Mouse (Mus musculus) monocyte, adult 2 months (primary cell): ENCODE data around the gene Btbd6.
A peak's percentile ranks its signal among the peaks of the same experiment; 100 is the strongest.

Source experiments
- DNase-seq, 2 experiments: peaks; one replicate each; pipeline ENCODE4 v3.0.0; 2022; ENCODE audit warnings: low spot score in 2 of 2, low read depth in 1 of 2

The Btbd6 gene

GRCm38 (mm10) chr12:112952926-112953565 lies 23.2 kb upstream of the Btbd6 start:
- no peak for DNase-seq

GRCm38 (mm10) chr12:112955800-112956199 lies 20.5 kb upstream of the Btbd6 start:
- peak; percentile 36 to 67 for DNase-seq

- DNase-seq, result no peak
Measured at GRCm38 (mm10) chr12:112958303-112958702, 18.0 kb upstream of the Btbd6 start.

GRCm38 (mm10) chr12:112959421-112959820 lies 16.9 kb upstream of the Btbd6 start:
- DNase-seq, result no peak

- DNase-seq, result no peak
Measured at GRCm38 (mm10) chr12:112961428-112961827, 14.9 kb upstream of the Btbd6 start.

DNA sequence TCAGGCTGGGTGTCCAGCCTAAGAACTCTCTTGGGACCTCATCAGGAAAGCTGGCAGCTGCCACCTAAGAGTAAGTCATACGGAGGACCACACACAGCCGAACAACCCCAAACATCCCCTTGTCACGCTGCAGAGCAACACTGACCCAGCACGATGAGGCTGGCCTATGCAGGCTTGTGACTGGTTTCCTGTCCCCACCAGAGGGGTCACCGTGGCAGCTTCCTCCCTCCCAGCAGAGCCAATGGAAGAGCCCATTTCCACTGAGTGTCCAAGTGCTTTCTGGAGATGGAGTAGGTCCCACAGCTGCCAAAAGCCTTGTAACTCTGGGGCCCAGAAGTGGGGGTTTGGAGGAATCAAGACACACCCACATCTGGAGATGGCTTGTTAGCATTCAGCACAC lies 14.4 kb upstream of the Btbd6 start:
- no peak for DNase-seq

GRCm38 (mm10) chr12:112965783-112966182 lies 10.5 kb upstream of the Btbd6 start:
- DNase-seq, result no peak

DNA sequence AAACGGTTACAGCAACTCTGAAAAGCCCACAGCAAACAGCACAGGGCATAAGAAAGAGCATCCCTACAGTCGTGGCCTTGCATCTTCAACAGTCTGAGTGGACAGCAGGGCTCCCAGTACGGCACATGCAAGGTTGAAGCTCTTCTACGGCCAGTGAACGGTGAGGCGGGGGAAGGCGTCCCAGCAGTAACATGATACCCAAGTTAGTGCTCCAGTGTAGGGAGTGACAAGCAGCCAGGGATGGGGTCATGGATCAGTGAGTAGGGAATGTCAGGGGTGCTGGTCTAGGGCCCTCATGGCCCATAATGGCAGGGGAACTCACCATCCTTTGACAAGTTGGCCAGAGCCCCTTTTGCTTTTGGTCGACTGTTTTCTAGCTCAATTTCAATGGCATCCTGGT lies 7.3 kb upstream of the Btbd6 start:
- no peak for DNase-seq

- DNase-seq, result no peak
Measured at GRCm38 (mm10) chr12:112969616-112970015, 6.7 kb upstream of the Btbd6 start.

GRCm38 (mm10) chr12:112974736-112975135 lies 1.5 kb upstream of the Btbd6 start:
- DNase-seq, result no peak

- no peak for DNase-seq
Measured at GRCm38 (mm10) chr12:112977156-112977555, 874 bp downstream of the Btbd6 start.

GRCm38 (mm10) chr12:112982031-112982430 lies 5.7 kb downstream of the Btbd6 start:
- DNase-seq, result no peak

DNA sequence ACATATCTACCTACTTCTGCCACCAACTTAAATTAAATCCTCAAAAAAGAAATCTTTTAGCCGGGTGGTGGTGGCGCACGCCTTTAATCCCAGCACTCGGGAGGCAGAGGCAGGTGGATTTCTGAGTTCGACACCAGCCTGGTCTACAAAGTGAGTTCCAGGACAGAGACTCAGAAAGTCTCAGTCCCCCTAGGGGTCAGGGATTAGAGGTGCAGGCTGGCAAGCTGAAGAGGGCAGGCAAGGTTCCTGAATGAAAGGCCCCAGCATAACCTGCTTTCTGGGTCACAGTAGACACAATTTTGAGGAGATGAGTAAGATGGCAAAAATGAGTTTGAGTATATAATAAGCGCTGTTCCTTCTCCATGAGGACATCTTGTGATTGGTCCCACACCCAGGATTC lies 9.1 kb downstream of the Btbd6 start:
- no peak for DNase-seq

GRCm38 (mm10) chr12:112987877-112988276 lies 11.6 kb downstream of the Btbd6 start:
- DNase-seq, result no peak

DNA sequence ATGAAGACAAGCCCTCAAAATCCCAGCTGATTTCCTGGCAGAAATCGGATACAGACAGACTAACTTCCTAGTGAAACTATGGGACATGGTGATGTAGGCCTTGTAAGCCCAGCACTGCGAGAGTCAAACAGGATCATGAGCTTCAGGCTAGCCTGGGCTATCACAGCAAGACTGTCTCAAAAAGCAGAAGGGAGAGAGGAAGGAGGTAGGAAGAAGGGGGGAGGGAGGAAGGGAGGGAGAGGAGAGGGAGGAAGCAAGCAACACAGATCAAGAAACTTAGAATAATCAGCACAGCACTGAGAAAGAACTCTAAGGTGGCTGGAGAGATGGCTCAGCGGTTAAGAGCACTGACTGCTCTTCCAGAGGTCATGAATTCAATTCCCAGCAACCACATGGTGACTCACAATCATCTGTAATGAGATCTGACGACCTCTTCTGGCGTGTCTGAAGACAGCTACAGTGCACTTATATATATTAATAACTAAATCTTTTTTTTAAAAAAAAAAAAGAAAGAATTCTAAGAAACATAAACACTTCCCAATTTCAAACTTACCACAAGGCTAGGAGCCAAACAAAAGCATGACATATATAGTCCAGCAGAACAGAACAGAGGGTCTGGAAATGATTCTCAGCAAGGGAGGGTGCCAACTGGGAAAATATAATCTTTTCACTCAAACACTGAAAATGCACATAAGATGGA lies 14.6 kb downstream of the Btbd6 start:
- no peak for DNase-seq

- DNase-seq, result no peak
Measured at GRCm38 (mm10) chr12:112991444-112991843, 15.2 kb downstream of the Btbd6 start.

GRCm38 (mm10) chr12:112994153-112994552 lies 17.9 kb downstream of the Btbd6 start:
- no peak for DNase-seq

DNA sequence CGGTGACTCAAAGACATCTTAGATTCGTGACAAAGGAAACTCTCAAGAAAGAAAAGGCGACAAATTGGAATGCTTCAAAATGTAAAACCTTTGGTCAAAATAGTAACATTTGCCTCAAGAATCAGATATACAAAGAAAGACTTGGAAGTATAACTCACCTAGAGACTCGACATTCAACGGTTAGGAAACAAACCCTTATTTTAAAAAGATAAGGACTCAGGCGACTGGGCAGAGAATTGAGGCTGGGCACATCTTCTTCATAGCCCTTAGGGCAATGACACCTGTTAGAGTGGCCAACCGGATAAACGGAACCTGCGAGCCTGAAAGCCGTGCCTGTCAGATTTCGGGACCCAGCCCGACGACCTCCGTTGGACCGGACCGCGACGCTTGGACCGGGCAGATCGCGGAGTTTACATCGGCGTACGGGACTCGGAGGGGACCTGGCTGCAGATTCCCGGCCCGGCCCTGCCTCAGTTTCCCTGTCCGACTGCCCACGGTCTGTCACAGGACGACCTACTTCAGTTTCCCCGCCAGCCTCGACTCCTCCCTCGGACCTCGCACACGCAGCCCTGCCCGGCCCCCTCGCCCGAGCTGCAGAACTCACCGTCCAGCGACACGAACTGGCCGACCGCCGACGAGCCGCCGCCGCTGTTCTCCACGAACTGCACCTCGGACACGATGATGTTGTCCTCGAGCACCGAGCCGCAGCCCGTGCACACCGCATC lies 23.4 kb downstream of the Btbd6 start:
- DNase-seq, result no peak

GRCm38 (mm10) chr12:113000294-113001132 lies 24.2 kb downstream of the Btbd6 start, which contains the start of gene Brf1:
TSS of gene Brf1 (minus strand) at chr12:113000704.
- peak; percentile 91 to 96 for DNase-seq

DNA sequence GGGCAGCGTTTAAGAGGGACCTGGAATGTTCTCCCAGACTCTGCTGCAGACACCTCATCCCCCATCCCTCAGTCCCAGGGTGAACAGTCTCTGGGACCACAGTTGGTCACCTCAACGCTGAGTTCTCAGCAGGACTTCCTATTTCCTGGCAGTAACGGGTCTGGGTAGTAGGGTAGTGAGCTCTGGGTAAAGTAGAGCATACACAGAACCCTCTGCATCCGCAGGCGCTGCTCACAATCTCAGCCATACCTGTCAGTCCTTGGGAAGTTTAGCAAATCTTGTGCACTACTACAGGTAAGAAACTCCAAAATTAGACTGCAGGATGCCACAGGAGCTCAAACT lies 24.8 kb downstream of the Btbd6 start:
- no peak for DNase-seq

GRCm38 (mm10) chr12:113002667-113003066 lies 26.4 kb downstream of the Btbd6 start:
- DNase-seq, result no peak
